Mouse (Mus musculus): ENCODE measurements around the gene Tln1.

DNA sequence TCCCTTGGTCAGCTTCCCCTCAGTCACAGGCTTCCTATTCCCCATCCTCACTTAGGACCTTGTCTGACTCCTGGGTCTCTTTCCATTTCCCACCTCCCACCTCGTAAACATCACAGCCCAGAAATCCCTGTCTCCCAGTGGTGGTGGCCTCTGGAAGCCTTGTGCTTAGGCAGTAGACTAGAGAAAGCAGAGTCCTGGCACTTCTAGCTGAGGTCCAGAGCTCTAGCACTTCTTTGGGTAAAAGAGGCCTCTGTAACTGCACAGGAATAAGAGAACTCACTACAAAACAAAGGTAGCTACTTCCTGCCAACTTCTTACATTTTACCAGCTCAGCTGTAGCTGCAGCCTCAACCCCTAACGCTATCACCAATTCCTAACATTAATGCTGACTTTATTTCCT is 1.5 kb downstream of the Tln1 start:
- TF ChIP-seq CTCF (IDR thresholded peaks at IDR 0.05; ENCODE audit: control insufficient read depth, insufficient read depth, low read length) (no peak), POLR2A (IDR thresholded peaks at IDR 0.05; ENCODE audit: borderline replicate concordance, control insufficient read depth, low read depth, low read length) (no peak)
